Mouse (Mus musculus): ENCODE data around the gene Gm38431.

The Gm38431 gene

DNA sequence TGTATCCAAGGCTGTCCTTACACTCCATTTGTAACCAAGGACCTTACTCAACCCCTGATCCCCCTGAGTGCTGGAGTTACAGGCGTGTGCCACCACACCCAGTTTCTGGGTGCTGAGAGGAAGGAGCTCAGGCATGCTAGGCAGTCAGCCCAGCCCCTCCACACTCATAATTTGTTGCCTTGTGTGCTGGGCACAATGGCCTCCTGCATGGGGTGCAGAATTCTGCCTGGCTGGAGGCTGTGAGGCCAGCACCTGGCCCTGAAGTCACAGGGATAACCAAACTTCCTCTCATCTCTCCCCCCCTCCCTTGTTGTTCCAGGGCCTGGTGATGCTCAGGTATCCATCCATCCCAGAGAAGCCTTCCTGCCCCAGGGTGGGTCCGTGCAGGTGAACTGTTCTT lies 73.2 kb downstream of the Gm38431 start:
- no peak for DNase-seq (ENCODE audit: low read depth, low spot score)

Measured in c-Kit-negative CD71-positive TER-119-positive erythroid progenitor cells, embryonic 14.5 days (primary cell).